Mouse (Mus musculus) stomach, embryonic 16.5 days (tissue): ENCODE data around the gene Lhb. TPM values are rescaled to one million over a fixed set of nuclear protein-coding genes. Genes with fewer than 3 reads are reported as not detected.

Experiments
- ATAC-seq: fragments of 200-750 bp; cut with Nextera tagmentation; 2 replicates; pipeline ENCODE4 v1.8.0; 2017; ENCODE audit warnings: moderate number of reproducible peaks, moderate TSS enrichment; ENCODE audit not compliant: insufficient read depth, low FRiP score
- H3K27ac ChIP-seq: fragments of 300-500 bp; sonication (generic); 2 replicates; pipeline ENCODE4 v1.5.1; 2014; ENCODE audit warnings: low read length
- H3K27me3 ChIP-seq: fragments of 300-500 bp; sonication (generic); 2 replicates; pipeline ENCODE4 v1.6.1; 2014; ENCODE audit warnings: low read length, control low read depth, mixed read lengths; ENCODE audit not compliant: control insufficient read depth, insufficient read depth
- H3K36me3 ChIP-seq: fragments of 300-500 bp; sonication (generic); 2 replicates; pipeline ENCODE4 v1.6.1; 2014; ENCODE audit warnings: low read length; ENCODE audit not compliant: control insufficient read depth, insufficient read depth
- H3K4me1 ChIP-seq: fragments of 300-500 bp; sonication (generic); 2 replicates; pipeline ENCODE4 v1.6.1; 2014; ENCODE audit warnings: low read length, control low read depth, mixed read lengths; ENCODE audit not compliant: control insufficient read depth, insufficient read depth
- H3K4me2 ChIP-seq: fragments of 300-500 bp; sonication (generic); 2 replicates; pipeline ENCODE4 v1.6.1; 2014; ENCODE audit warnings: low read depth, low read length, mixed read lengths
- H3K4me3 ChIP-seq: fragments of 300-500 bp; sonication (generic); replicated peaks from 2 replicates; pipeline ENCODE4 v1.5.1; 2014; ENCODE audit warnings: mild to moderate bottlenecking, low read length
- H3K9ac ChIP-seq: fragments of 300-500 bp; sonication (generic); 2 replicates; pipeline ENCODE4 v1.6.1; 2014; ENCODE audit warnings: low read length
- H3K9me3 ChIP-seq: fragments of 300-500 bp; sonication (generic); replicated peaks from 2 replicates; pipeline ENCODE4 v1.6.1; 2016; ENCODE audit warnings: low read length, control low read depth; ENCODE audit not compliant: control insufficient read depth
- WGBS: fragments of 180-500 bp; shearing (Covaris S2); extraction: QIAGEN DNeasy Blood & Tissue Kit; methylation state at CpG from one replicate; pipeline ENCODE4 v1.1.7; 2014; 5-methylcytosine and 5-hydroxymethylcytosine counted together
- polyA plus RNA-seq: library from polyadenylated mRNA; unstranded; fragments of >200 nt; fragmentation: Nextera tagmentation; extraction: Ambion mirVana; gene quantifications from 2 replicates; pipeline ENCODE4 v1.2.1, GENCODE M21; 2015

The Lhb gene
- polyA plus RNA-seq, 1 experiment from 2014 or later, result not detected

GRCm38 (mm10) chr7:45443526-45444420, 23.2 kb downstream of the Lhb start:
- Histone ChIP-seq H3K4me3 (no peak overlapping the region), H3K27me3 (no peaks in the 10 kb centered on the region), H3K4me1 (no peaks in the 10 kb centered on the region), H3K4me2 (no peak overlapping the region), H3K27ac (no peak overlapping the region), H3K36me3 (no peaks in the 10 kb centered on the region), H3K9me3 (no peaks in the 10 kb centered on the region), H3K9ac (no peak overlapping the region)
- ATAC-seq, result no peak
- WGBS, result 76% methylated on average over 22 of the region's 22 CpGs

DNA sequence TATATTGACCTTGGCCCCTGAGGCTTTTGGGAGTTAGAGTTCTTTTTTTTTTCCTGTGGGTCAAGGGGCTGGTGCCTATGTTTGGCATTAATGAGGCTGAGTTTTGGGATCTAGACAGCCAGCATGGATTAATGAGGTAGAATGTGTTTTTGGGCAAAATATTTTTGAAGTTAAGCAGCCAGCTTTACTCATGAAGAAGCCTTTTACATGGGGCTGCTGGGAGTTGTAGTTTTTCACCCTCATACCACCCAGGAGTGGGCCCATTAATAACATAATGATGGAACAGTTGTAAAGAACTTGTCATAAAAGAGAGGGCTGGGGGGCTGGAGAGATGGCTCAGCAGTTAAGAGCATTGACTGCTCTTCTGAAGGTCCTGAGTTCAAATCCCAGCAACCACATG, 26.0 kb downstream of the Lhb start:
- no peak overlapping the region for H3K4me2 ChIP-seq
- H3K4me1 ChIP-seq, result no peaks in the 10 kb centered on the region
- no peaks in the 10 kb centered on the region for H3K27me3 ChIP-seq
- ATAC-seq, result no peak
- no peak overlapping the region for H3K4me3 ChIP-seq
- no peak overlapping the region for H3K27ac ChIP-seq
- no peaks in the 10 kb centered on the region for H3K9me3 ChIP-seq
- no peak overlapping the region for H3K9ac ChIP-seq
- H3K36me3 ChIP-seq, result no peaks in the 10 kb centered on the region

DNA sequence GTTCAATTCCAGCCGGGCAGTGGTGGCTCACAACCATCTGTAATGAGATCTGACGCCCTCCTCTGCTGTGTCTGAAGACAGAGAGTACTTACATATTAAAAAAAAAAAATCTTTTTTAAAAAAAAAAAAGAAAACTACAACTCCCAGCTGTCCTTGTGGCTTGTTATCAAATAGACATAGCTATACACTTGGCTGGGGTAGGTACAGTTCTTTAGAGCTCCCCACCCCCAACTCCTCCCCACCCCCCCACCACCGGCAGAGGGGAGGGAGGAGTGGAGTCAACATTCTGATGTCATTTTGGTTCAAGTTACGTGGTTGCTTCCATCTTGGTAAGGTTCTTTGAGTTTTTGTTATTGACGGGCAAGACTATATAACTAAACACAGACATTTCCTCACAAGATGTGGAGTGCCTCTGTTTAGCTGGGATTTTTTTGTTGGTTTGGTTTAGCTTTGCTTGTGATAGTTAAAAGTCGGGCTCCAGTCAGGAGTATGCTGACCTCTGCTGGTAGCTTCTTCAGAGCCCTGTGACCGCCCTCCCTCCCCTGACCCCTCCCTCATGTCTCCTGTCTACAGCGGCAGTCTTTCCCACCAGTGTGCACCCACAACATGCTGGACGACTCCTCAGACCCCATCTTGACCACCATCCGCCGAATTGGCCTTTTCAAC, 26.8 kb downstream of the Lhb start:
- H3K27me3 ChIP-seq, result no peaks in the 10 kb centered on the region
- H3K4me3 ChIP-seq, result no peak overlapping the region
- H3K27ac ChIP-seq, result no peak overlapping the region
- no peak for ATAC-seq
- H3K4me2 ChIP-seq, result no peak overlapping the region
- WGBS, result 30% methylated on average over 11 of the region's 11 CpGs
- no peaks in the 10 kb centered on the region for H3K4me1 ChIP-seq
- no peak overlapping the region for H3K9ac ChIP-seq
- H3K36me3 ChIP-seq, result no peaks in the 10 kb centered on the region
- H3K9me3 ChIP-seq, result no peaks in the 10 kb centered on the region

GRCm38 (mm10) chr7:45449974-45450373, 29.4 kb downstream of the Lhb start:
- no peaks in the 10 kb centered on the region for H3K27me3 ChIP-seq
- ATAC-seq, result no peak
- 91% methylated on average over 1 of the region's 1 CpGs for WGBS
- no peak overlapping the region for H3K4me2 ChIP-seq
- H3K36me3 ChIP-seq, result peaks cover 4% of the 10 kb centered on the region; the same call in 1 of the 2 replicates
- H3K27ac ChIP-seq, result no peak overlapping the region
- H3K4me1 ChIP-seq, result no peaks in the 10 kb centered on the region
- no peaks in the 10 kb centered on the region for H3K9me3 ChIP-seq
- no peak overlapping the region for H3K9ac ChIP-seq
- no peak overlapping the region for H3K4me3 ChIP-seq

GRCm38 (mm10) chr7:45451344-45451982, 30.8 kb downstream of the Lhb start:
- H3K36me3 ChIP-seq, result peaks cover 4% of the 10 kb centered on the region; the same call in 1 of the 2 replicates
- 57% methylated on average over 23 of the region's 23 CpGs for whole genome bisulfite sequencing
- no peaks in the 10 kb centered on the region for H3K27me3 ChIP-seq
- no peaks in the 10 kb centered on the region for H3K4me1 ChIP-seq
- no peak overlapping the region for H3K27ac ChIP-seq
- no peak overlapping the region for H3K4me3 ChIP-seq
- H3K9ac ChIP-seq, result no peak overlapping the region
- H3K9me3 ChIP-seq, result no peaks in the 10 kb centered on the region
- no peak overlapping the region for H3K4me2 ChIP-seq
- ATAC-seq, result peak; percentile 80; the same call in 1 of the 2 replicates

GRCm38 (mm10) chr7:45454971-45455370, 34.4 kb downstream of the Lhb start:
- H3K9ac ChIP-seq, result no peak overlapping the region
- H3K27me3 ChIP-seq, result no peaks in the 10 kb centered on the region
- 89% methylated on average over 15 of the region's 15 CpGs for WGBS
- peaks cover 7% of the 10 kb centered on the region; the same call in 1 of the 2 replicates for H3K36me3 ChIP-seq
- no peak for ATAC-seq
- H3K4me2 ChIP-seq, result no peak overlapping the region
- no peak overlapping the region for H3K27ac ChIP-seq
- H3K9me3 ChIP-seq, result no peaks in the 10 kb centered on the region
- H3K4me1 ChIP-seq, result peaks cover 15% of the 10 kb centered on the region
- no peak overlapping the region for H3K4me3 ChIP-seq

GRCm38 (mm10) chr7:45455932-45456696, 35.5 kb downstream of the Lhb start:
- H3K9me3 ChIP-seq, result no peaks in the 10 kb centered on the region
- ATAC-seq, result no peak
- WGBS, result 71% methylated on average over 13 of the region's 13 CpGs
- no peaks in the 10 kb centered on the region for H3K27me3 ChIP-seq
- H3K9ac ChIP-seq, result no peak overlapping the region
- H3K27ac ChIP-seq, result peak overlapping the region; percentile 35; the same call in 1 of the 2 replicates
- H3K4me3 ChIP-seq, result no peak overlapping the region
- H3K4me2 ChIP-seq, result no peak overlapping the region
- peaks cover 7% of the 10 kb centered on the region; the same call in 1 of the 2 replicates for H3K36me3 ChIP-seq
- H3K4me1 ChIP-seq, result peaks cover 26% of the 10 kb centered on the region

DNA sequence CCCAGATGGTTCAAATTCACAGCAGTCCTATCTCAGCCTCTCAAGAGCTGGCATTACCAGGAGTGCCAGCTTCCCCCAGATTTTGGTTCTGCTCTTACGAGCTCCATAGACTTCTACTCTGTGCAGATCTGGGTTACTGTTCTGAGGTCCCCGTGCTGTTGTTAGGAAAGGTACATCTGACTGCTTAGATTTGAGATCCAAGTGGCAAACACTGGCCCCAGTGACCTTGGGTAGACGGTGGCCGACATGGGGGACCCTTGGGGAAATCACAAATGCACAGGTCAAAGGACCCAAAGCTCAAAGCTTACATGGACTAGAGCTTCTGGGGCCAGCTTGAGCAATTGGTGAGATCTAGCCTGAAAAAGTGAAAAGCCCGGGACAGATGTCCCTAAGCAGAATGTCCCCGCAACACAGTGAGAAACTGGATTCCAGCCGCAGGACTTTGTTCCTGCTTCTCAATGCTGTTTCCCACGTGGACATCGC, 36.1 kb downstream of the Lhb start:
- WGBS, result 39% methylated on average over 9 of the region's 9 CpGs

More for the DNA sequence above, 36.1 kb downstream of the Lhb start:
- Histone ChIP-seq H3K27me3 (no peaks in the 10 kb centered on the region), H3K9ac (peak overlapping the region; percentile 7; the same call in 1 of the 2 replicates), H3K36me3 (peaks cover 7% of the 10 kb centered on the region; the same call in 1 of the 2 replicates), H3K4me3 (peak overlapping the region; percentile 89; the same call in 1 of the 2 replicates), H3K4me2 (0 out of 2 replicates have a peak overlapping the region, but pooled peaks have one; percentile 87), H3K9me3 (no peaks in the 10 kb centered on the region), H3K27ac (peak overlapping the region; percentile 35; the same call in 1 of the 2 replicates), H3K4me1 (peaks cover 32% of the 10 kb centered on the region)
- ATAC-seq, result no peak
